Mouse (Mus musculus) lung, postnatal 25 days (tissue): ENCODE measurements at regions not wholly inside any gene's neighbourhood (a gene's known extent, or its start where the extent isn't known, plus 50 kb on each side); places are given as distances from the start of the nearest gene placed in this dataset.

ENCODE experiments used
- DNase-seq: peaks from one replicate; pipeline ENCODE4 v3.0.0; 2022; ENCODE audit warnings: low spot score

DNA sequence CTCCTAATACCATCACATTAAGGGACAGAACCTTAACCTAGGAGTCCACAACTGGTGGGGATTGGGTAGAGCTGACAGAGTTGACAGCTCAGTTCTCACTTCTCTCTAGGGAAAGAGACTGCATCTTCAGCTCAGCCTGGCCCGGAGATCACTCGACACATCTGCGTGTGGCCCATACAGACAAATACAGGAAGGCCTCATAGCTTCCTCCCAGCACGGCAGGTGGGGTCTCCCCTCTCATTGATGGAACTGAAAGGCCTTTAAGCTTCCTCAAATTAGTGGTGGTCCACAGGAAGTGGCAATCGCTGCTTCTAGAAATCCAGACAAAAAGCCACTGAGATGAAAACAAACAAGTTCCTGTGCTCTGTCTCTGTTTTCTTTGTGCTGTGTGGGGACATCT is 83.4 kb upstream of the Cxcr4 start:
- DNase-seq = peak; percentile 34

DNA sequence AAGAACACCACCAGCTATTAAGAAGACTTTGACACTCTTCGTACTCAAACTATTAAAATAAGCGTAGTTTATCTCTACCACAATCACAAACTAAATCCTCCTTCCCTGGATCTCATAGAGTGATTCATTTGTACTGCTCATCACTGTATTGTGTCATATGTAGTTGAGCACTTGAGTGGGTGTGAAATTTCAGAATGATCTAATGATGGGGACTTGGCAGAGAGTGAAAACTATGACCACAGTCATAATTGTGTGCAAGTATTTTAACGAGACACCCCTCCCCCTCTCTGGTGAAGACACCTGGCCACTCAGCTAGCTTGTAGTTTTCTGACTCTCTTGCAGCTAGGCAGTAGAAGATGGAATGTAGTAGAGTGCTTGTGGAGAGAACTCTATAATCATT is 80.2 kb upstream of the Cxcr4 start:
- no peak for DNase-seq

- DNase-seq = no peak
These were observed 79.4 kb upstream of the Cxcr4 start for GRCm38 (mm10) chr1:128671495-128671894.

DNA sequence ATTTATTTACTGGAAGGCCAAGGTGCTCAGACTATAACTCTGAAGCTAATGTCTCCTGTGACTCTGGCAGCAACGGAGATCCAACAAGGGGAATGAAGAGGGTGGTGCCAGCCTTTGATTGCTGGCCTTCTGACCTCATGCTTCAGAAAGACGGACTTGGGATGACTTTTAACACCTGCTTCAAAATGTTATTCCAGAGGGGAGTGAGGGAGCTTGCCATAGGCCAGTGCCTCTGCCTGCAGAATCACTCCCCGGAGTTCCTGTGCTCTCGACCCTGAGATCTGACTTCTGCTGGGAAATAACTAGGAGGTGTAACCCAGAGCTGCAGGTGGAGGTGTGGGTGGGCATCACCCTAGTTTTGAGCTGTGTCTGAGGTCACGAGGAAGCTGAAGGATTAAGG is 78.9 kb upstream of the Cxcr4 start:
- no peak for DNase-seq

DNA sequence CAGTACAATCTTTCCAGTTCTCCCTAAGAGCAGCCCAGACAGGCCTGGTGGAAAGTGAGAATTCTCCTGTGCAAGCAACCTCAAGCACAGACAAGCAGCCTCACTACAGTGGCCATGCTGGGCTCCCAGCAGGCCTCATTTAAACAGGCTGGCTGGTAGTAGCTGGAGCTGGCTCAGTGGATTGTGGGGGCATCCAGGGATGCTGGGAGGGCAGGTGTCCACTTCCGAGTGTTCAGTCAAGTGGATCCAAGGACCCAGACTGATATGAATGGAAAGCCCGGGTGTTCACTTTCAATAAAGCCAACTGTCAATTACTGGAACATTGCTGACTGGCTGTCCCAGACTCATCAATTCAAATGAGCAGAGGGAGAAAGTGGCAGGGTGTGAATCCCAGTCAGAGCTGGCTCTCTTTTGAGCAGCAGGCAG is 77.2 kb upstream of the Cxcr4 start:
- no peak for DNase-seq

DNA sequence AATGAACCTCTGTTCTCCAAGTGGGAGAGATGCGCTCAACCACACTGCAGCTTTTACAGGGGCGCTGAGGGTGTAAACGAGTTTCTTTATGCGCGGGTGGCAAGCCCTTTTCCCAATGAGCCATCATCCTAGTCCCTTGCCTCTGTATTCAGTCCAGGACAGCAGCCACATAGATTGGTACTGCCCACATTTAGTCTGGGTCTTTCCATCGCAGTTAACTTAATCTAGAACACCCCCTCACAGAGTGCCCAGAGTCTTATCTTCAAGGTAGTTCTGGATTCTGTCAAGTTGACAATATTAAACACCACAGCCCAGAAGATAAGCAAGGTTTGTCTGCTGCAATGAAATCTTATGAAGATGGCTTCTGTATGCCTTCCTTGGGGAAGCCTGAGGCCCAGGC is 76.6 kb upstream of the Cxcr4 start:
- DNase-seq = no peak

DNA sequence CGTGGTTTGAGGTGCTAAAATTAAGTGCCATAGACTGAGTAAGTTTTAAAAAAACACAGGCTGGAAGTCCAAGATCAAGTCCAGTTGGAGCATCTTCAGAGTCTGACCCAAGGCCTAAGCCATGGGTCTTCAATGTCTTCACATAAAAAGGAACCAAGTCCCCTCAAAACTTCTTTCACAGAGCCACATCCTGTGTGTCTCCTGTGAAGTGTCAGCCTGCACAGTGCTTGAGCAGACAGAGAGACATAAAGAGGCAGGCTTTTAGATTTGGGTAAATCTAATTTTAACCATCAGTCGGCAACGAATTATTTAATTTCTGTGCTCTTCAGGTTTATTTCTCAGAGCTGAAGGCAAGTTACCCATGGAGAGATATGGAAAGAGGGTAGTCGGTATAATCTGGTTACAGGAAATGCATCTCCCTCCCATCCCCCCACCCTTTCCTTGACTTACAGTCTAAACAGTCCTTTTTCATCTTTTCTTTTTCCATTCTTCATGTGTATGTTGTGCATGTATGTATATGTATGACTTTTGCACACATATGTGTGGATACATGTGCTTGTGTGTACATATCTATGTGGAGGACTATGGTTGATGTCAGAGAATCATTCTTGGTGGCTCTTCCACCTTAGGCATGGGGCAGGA is 75.1 kb upstream of the Cxcr4 start:
- peak; percentile 14 for DNase-seq

DNA sequence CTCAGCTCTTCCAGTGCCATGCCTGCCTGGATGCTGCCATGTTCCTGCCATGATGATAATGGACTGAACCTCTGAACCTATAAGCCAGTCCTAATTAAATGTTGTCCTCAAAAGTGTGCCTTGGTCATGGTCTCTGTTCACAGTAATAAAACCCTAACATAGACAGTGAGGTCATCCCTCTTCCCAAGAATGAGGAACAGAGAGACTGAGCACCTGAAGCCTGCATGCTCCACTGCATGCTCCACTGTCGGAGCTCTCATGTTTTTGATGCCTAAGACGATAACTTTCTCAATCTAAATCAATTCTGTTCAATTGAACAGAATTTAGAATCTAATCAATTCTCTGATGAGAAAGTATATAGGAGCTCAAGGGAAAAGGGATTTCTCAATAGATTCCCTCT is 71.1 kb upstream of the Cxcr4 start:
- DNase-seq = no peak

DNA sequence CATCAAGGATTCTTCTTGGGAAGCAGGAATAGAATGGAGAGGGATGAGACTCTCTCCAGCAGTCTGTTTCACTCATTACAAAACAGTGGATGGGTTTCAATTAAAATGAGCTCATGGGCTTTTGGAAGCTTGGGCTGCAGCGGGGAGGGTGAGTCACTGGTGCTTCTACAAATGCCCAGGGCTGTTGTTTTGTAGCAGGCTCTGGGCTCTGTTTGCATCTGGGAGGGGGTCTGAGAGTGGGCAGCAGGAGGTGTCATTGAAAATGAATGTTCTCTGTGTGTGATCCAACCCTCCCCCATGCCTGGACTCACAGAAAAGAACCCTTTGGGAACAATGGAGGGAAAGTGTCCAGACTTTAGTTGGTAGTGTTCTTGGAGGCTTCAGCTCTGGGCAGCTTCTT is 67.8 kb upstream of the Cxcr4 start:
- no peak for DNase-seq

- no peak for DNase-seq
These were observed 66.7 kb upstream of the Cxcr4 start for GRCm38 (mm10) chr1:128658802-128659201.

DNA sequence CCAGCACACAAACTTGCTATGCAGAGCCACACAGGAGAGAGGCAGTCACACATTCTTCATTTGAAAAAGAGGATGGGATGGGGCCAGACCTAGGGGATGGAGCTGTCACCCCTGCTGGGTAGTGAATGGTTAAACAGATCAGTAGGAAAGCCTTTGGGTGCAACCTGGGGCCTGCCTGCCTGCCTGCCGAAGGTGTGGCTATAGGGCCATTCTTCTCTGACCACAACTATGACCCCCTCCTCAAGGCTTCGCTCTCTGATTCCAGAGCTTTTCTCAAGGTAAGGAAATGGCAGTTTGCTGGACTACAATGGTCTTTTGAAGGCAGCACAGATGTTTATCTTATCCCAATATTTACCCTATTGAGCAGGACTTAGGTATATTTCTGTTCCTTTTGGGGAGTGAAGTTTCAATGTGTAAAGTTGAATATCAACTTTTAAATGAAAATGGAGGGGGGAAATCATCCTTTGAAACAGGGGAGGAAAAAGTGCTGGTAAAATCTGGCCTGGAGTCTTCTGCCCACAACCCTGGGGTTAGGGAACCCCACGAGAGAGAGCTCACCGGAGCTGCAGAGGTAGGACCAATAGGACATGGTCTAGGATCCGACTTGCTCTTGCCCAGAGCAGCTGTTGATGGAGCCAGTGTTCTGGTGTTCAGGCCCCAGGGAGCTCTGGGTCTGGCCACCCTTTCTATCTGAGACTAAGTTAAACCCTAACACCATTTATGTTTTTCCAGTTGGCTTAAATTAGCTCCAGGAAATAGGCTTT is 62.2 kb upstream of the Cxcr4 start:
- no peak for DNase-seq

DNA sequence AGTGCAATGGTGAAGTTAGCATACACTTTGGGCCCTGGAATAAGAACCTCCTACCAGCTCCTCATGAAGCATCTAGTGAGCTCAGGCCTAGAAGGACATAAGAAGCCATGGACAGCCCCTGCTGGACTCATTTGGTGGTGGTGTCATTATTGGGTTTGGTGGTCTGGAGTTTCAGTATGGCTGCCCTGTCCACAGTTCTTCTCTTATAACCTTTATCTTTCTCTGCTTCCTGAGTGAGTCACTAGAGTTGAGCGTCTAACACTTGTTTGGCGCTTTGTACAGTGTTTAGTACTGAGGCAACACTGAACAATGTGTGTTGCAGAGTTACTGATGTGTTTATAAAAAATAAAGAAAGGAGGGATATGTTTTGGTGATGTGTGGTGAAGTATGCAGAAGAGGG is 58.5 kb upstream of the Cxcr4 start:
- no peak for DNase-seq

GRCm38 (mm10) chr1:128649490-128650178 is 57.5 kb upstream of the Cxcr4 start:
- no peak for DNase-seq

DNA sequence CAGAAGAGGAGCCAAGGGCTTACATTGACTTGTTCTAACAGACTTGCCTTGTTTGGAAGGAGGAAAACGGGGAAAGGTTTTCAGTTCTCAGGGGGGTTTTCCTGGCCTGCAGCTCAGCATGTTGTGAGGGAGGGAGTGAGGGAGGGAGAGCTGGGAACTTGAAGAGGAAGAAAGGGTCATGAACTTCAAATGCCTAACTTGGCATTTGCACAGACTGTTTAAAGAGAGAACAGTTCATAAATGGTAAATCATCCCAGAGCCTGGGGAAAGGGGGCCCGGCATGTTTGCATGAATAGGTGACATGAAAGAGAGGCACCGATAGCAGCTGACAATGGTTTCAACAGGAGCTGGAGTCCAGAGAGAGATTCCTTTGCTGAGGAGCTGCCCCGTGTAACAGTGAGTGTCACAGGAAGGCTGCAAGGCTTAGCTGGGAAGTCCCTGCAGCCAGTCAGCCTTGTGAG is 51.3 kb upstream of the Cxcr4 start:
- peak; percentile 22 for DNase-seq

- DNase-seq = peak; percentile 36
These were observed 50.1 kb upstream of the Cxcr4 start for GRCm38 (mm10) chr1:128642212-128642611.
